Mouse (Mus musculus): ENCODE data around the gene Rbp7.

DNA sequence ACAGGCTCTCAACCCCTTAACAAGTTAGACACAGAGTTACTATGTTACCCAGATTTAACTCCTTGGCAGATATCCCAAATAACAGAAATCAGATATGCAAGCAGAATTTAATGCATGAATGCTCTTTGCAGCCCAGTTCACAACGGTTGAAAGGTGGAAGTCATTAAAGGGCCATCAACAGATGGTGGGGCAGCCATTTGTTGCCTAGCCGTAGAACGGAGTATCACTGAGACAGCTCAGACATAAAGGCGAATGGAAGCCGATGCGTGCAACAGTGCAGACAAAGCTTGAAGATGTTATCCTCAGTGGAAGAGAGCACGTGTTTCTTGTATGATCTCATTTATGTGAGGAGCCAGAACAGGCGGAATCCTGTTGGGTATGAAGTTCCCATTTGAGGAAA lies 14.2 kb downstream of the Rbp7 start:
- no peak for TF ChIP-seq CTCF (IDR thresholded peaks at IDR 0.05; ENCODE audit: low read depth)
- TF ChIP-seq EP300 (IDR thresholded peaks at IDR 0.05; ENCODE audit: low read depth) = no peak

All from heart, postnatal 0 days (tissue).